Mouse (Mus musculus) skeletal muscle tissue, postnatal 0 days (tissue): Measurements from ENCODE around the gene Dlg2. TPM values are rescaled to one million over a fixed set of nuclear protein-coding genes. Genes with fewer than 3 reads are reported as not detected.

Experiments
- polyA plus RNA-seq: library from polyadenylated mRNA; unstranded; fragments of >200 nt; fragmentation: Nextera tagmentation; extraction: Ambion mirVana; gene quantifications from 2 replicates; pipeline ENCODE4 v1.2.1, GENCODE M21; 2015

The Dlg2 gene
- 2.2 and 2.4 TPM in 2 replicates for polyA plus RNA-seq

GRCm38 (mm10) chr7:90476313-90477245, at the start of gene Dlg2:
TSS of gene Dlg2 (plus strand) at chr7:90476672.

GRCm38 (mm10) chr7:90442518-90443080, 33.9 kb upstream of the Dlg2 start, which contains the start of gene Crebzf:
TSS of gene Crebzf (plus strand) at chr7:90442729.

DNA sequence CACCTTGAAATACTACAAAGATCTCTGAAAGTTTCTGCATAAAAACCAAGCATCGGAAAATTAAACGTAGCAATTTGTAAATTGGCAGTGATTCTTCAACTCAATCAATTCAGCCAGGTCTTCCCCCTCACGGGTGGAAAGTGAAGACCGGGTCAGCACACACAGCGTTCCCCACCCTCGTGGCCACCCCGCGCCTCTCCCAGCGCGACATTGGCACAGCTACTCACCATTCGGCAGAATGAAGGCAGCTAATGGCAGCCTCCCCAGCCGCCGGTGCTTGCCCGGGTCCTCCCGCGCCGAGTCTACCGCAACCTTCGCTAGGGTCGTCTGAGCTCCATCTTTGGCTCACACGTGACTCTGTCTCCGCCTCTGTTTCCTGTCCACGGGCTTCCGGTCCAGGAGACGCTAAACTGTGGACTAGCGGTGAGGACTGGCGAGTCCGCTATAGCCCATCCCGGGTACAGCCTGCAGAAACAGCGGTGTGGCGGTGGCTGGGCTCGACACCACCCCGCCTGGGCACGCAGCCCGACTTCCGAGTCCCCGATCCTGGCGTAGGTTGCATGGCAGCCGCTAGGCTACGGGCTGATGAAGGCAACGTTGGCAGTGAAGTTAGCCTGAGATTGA, 19.5 kb upstream of the Dlg2 start, which contains the start of gene Tmem126a:
Gene Tmem126a, minus strand, starts transcription at position 385 of the 624 bp plus-strand sequence.

GRCm38 (mm10) chr7:90475793-90476312, 619 bp upstream of the Dlg2 start, which contains the start of gene Tmem126b:
TSS of gene Tmem126b (minus strand) at chr7:90476001.

Other genes starting within 250 kb of the Dlg2 start
- 0.55 and 0.59 TPM in 2 replicates for gene Ccdc83, start 210.9 kb upstream of the Dlg2 start, polyA plus RNA-seq
- gene Sytl2, start 174.4 kb upstream of the Dlg2 start, polyA plus RNA-seq = 31.3 and 37.1 TPM in 2 replicates
- 0.22 and 0.27 TPM in 2 replicates for gene Ccdc89, start 50.1 kb upstream of the Dlg2 start, polyA plus RNA-seq
- 14.3 and 15.4 TPM in 2 replicates for gene Crebzf, start 33.9 kb upstream of the Dlg2 start, polyA plus RNA-seq
- 118 and 121 TPM in 2 replicates for gene Tmem126a, start 19.4 kb upstream of the Dlg2 start, polyA plus RNA-seq
- gene Tmem126b, start 671 bp upstream of the Dlg2 start, polyA plus RNA-seq = 26.3 and 28.3 TPM in 2 replicates